In genomic region chr6:6088151-6088550, GRCm38 (mm10) we compare ENCODE assay signal across 9 mouse cellular contexts.
DNase-seq lines count a peak whose midpoint lies in the region; ATAC-seq lines count a peak whose summit lies in the region.
"Had no signal": no experiment of that assay in that cellular context is flagged by ENCODE, and none has a peak within 500 bp of the region (broad histone marks: within the 10 kb centered on the region; RNA-seq: fewer than 3 reads in every experiment).

No protein-coding gene starts in this region.

- H3K9ac ChIP-seq in hindbrain, embryonic 14.5 days, result no peak overlapping the region

- ATAC-seq in hindbrain, embryonic 14.5 days (ENCODE audit: low FRiP score), result peak; percentile 31; the same call in 1 of the 2 replicates
- ATAC-seq in inflammation-experienced regulatory T-cells, adult 6 months, result no peak

- peak; percentile 44 for DNase-seq in hindbrain, embryonic 14.5 days (ENCODE audit: low spot score)
- DNase-seq in hindbrain, embryonic 10.5 days (ENCODE audit: low spot score), result no peak
- peak; percentile 61 to 62 for DNase-seq in cerebellum, postnatal 36 days
- peak; percentile 46 to 74 for DNase-seq in layer of hippocampus, adult 8-10 months (ENCODE audit: low spot score in 2 of 2)
- peak; percentile 46 for DNase-seq in lung, postnatal 36 days
- DNase-seq in urinary bladder, postnatal 14 days (ENCODE audit: low spot score), result no peak
- DNase-seq in kidney, adult 11 months, result no peak

- H3K9me3 ChIP-seq in hindbrain, embryonic 14.5 days (ENCODE audit: control insufficient read depth, low read length), result no peaks in the 10 kb centered on the region
- no peaks in the 10 kb centered on the region for H3K9me3 ChIP-seq in hindbrain, embryonic 10.5 days

- H3K4me1 ChIP-seq in hindbrain, embryonic 14.5 days (replicated peaks; ENCODE audit: control insufficient read depth, insufficient read depth, low read length), result no peaks in the 10 kb centered on the region
- peaks cover 13% of the 10 kb centered on the region for H3K4me1 ChIP-seq in hindbrain, embryonic 10.5 days (replicated peaks)

- 73% methylated on average over 4 of the region's 4 CpGs for WGBS in hindbrain, embryonic 14.5 days
- 93% methylated on average over 4 of the region's 4 CpGs for WGBS in hindbrain, embryonic 10.5 days

- H3K4me2 ChIP-seq in hindbrain, embryonic 14.5 days (replicated peaks), result no peak overlapping the region

- H3K27me3 ChIP-seq in hindbrain, embryonic 14.5 days (ENCODE audit: control insufficient read depth, insufficient read depth, low read length), result no peaks in the 10 kb centered on the region
- H3K27me3 ChIP-seq in hindbrain, embryonic 10.5 days (ENCODE audit: insufficient read depth, poor library complexity, severe bottlenecking), result no peaks in the 10 kb centered on the region

- H3K27ac ChIP-seq in hindbrain, embryonic 14.5 days, result no peak overlapping the region
- H3K27ac ChIP-seq in hindbrain, embryonic 10.5 days, result no peak overlapping the region
- H3K27ac ChIP-seq: kidney, postnatal 0 days had no signal

- H3K36me3 ChIP-seq in hindbrain, embryonic 14.5 days (replicated peaks; ENCODE audit: control insufficient read depth, insufficient read depth), result no peaks in the 10 kb centered on the region
- peaks cover 7% of the 10 kb centered on the region; the same call in 1 of the 2 replicates for H3K36me3 ChIP-seq in hindbrain, embryonic 10.5 days

- no peak overlapping the region for H3K4me3 ChIP-seq in hindbrain, embryonic 14.5 days (replicated peaks; ENCODE audit: low read length)
- no peak overlapping the region for H3K4me3 ChIP-seq in hindbrain, embryonic 10.5 days

Comparison
In these comparisons a context has a peak if more than half of its experiments do, and no peak if none do; other contexts are left out.
1. DNase-seq: peak in hindbrain, embryonic 14.5 days (single experiment), cerebellum, postnatal 36 days (2 of 2), layer of hippocampus, adult 8-10 months (2 of 2) and lung, postnatal 36 days (single experiment); none in hindbrain, embryonic 10.5 days (single experiment), urinary bladder, postnatal 14 days (single experiment) and kidney, adult 11 months (single experiment).